Mouse (Mus musculus): ENCODE results near the gene Dcps. TPM values are rescaled to one million over a fixed set of nuclear protein-coding genes. Genes with fewer than 3 reads are reported as not detected.
A peak's percentile ranks its signal among the peaks of the same experiment; 100 is the strongest.
"Not testable (repeated sequence)": the region's sequence is repeated elsewhere in the genome, so short reads cannot be mapped to it uniquely, and the experiment has no call there.

Gene Dcps
- polyA plus RNA-seq, 1 experiment from 2014 or later = 23.7 TPM

DNA sequence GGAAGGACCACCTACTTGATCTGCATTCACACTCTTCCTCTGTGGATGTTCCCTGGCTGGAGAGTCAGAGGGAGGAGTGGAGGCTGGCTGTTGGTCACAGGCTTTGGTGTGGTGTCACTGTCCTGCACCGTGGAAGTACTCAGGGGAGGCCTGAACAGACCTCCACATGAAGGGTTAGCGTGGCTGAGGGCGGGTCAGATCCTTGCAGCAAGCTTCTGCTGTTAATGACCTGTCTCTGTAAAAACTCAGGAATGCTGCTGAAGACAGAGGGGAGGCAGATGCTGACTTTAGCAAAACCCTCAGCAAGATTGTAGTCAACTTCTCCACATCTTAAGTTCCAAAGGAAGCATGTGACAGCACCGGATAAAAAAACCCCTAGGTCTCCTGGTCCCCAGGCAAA lies 19.0 kb downstream of the Dcps start:
- DNase-seq (no peak), ATAC-seq (no peak)
- no peak overlapping the region for H3K9ac ChIP-seq (replicated peaks)

GRCm38 (mm10) chr9:35156002-35156710 lies 19.7 kb downstream of the Dcps start:
- peak overlapping the region; percentile 34; the same call in 1 of the 2 replicates for H3K27ac ChIP-seq (ENCODE audit: low read depth)
- no peaks in the 10 kb centered on the region for H3K4me1 ChIP-seq (ENCODE audit: insufficient read depth)
- ATAC-seq (no peak), DNase-seq (no peak)
- WGBS (ENCODE audit: insufficient replicate concordance) = 85% methylated on average over 5 of the region's 5 CpGs
- no peak overlapping the region for H3K4me2 ChIP-seq (ENCODE audit: low read depth, low read length)
- no peak for TF ChIP-seq CTCF (IDR thresholded peaks at IDR 0.05; ENCODE audit: low read depth)
- TF ChIP-seq EP300 (IDR thresholded peaks at IDR 0.05; ENCODE audit: low read depth) = no peak
- H3K27me3 ChIP-seq (ENCODE audit: insufficient read depth, low read length) = no peaks in the 10 kb centered on the region
- H3K9ac ChIP-seq (replicated peaks) = no peak overlapping the region
- H3K36me3 ChIP-seq (replicated peaks; ENCODE audit: insufficient read depth, low read length) = no peaks in the 10 kb centered on the region
- no peaks in the 10 kb centered on the region for H3K9me3 ChIP-seq (ENCODE audit: low read length)
- H3K4me3 ChIP-seq (ENCODE audit: low read depth, low read length) = no peak overlapping the region

More for the DNA sequence above, 19.0 kb downstream of the Dcps start:
- WGBS (ENCODE audit: insufficient replicate concordance) = 69% methylated on average over 4 of the region's 4 CpGs
- Histone ChIP-seq H3K4me2 (ENCODE audit: low read depth, low read length) (no peak overlapping the region), H3K27me3 (ENCODE audit: insufficient read depth, low read length) (no peaks in the 10 kb centered on the region), H3K4me3 (ENCODE audit: low read depth, low read length) (no peak overlapping the region), H3K9me3 (ENCODE audit: low read length) (no peaks in the 10 kb centered on the region), H3K36me3 (replicated peaks; ENCODE audit: insufficient read depth, low read length) (no peaks in the 10 kb centered on the region), H3K4me1 (ENCODE audit: insufficient read depth) (no peaks in the 10 kb centered on the region), H3K27ac (ENCODE audit: low read depth) (0 out of 2 replicates have a peak overlapping the region, but pooled peaks have one; percentile 34)
- TF ChIP-seq EP300 (IDR thresholded peaks at IDR 0.05; ENCODE audit: low read depth) (no peak), CTCF (IDR thresholded peaks at IDR 0.05; ENCODE audit: low read depth) (no peak)

DNA sequence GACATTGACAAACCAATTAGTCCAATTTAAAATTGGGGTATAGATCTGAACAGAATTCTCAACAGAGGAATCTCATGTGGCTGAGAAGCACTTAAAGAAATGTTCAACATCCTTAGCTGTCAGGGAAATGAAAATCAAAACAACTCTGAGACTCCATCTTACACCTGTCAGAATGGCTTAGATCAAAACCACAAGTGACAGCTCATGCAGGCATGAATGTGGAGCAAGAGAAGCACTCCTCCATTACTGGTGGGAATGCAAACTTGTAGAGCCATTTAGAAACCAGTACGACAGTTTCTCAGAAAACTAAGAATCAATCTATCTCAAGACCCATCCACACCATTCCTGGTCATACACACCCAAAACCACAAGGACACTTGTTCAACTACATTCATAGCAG lies 22.9 kb downstream of the Dcps start:
- TF ChIP-seq EP300 (IDR thresholded peaks at IDR 0.05; ENCODE audit: low read depth) (no peak), CTCF (IDR thresholded peaks at IDR 0.05; ENCODE audit: low read depth) (no peak)
- H3K9me3 ChIP-seq (ENCODE audit: low read length) = no peaks in the 10 kb centered on the region
- H3K27ac ChIP-seq (ENCODE audit: low read depth) = no peak overlapping the region
- no peak overlapping the region for H3K4me2 ChIP-seq (ENCODE audit: low read depth, low read length)
- no peaks in the 10 kb centered on the region for H3K36me3 ChIP-seq (replicated peaks; ENCODE audit: insufficient read depth, low read length)
- no peak overlapping the region for H3K9ac ChIP-seq (replicated peaks)
- no peak for DNase-seq
- H3K4me3 ChIP-seq (ENCODE audit: low read depth, low read length) = no peak overlapping the region
- WGBS (ENCODE audit: insufficient replicate concordance) = 79% methylated on average over 1 of the region's 1 CpGs
- no peaks in the 10 kb centered on the region for H3K4me1 ChIP-seq (ENCODE audit: insufficient read depth)
- H3K27me3 ChIP-seq (ENCODE audit: insufficient read depth, low read length) = no peaks in the 10 kb centered on the region
- ATAC-seq = no peak

GRCm38 (mm10) chr9:35148822-35149221 lies 27.0 kb downstream of the Dcps start:
- not testable (repeated sequence) for H3K4me3 ChIP-seq (ENCODE audit: low read depth, low read length); H3K9me3 ChIP-seq (ENCODE audit: low read length); H3K4me2 ChIP-seq (ENCODE audit: low read depth, low read length); ATAC-seq; H3K27ac ChIP-seq (ENCODE audit: low read depth); H3K36me3 ChIP-seq (replicated peaks; ENCODE audit: insufficient read depth, low read length); H3K9ac ChIP-seq (replicated peaks); H3K4me1 ChIP-seq (ENCODE audit: insufficient read depth); DNase-seq; H3K27me3 ChIP-seq (ENCODE audit: insufficient read depth, low read length)

- H3K4me3 ChIP-seq (ENCODE audit: low read depth, low read length); H3K9me3 ChIP-seq (ENCODE audit: low read length); H3K9ac ChIP-seq (replicated peaks); H3K4me1 ChIP-seq (ENCODE audit: insufficient read depth); DNase-seq; H3K4me2 ChIP-seq (ENCODE audit: low read depth, low read length); ATAC-seq; H3K27me3 ChIP-seq (ENCODE audit: insufficient read depth, low read length); H3K27ac ChIP-seq (ENCODE audit: low read depth); H3K36me3 ChIP-seq (replicated peaks; ENCODE audit: insufficient read depth, low read length): not testable (repeated sequence)
- WGBS (ENCODE audit: insufficient replicate concordance) = 91% methylated on average over 14 of the region's 14 CpGs
Observed at GRCm38 (mm10) chr9:35147261-35147660, 28.6 kb downstream of the Dcps start.

- WGBS (ENCODE audit: insufficient replicate concordance) = 65% methylated on average over 1 of the region's 1 CpGs
- Histone ChIP-seq H3K4me3 (ENCODE audit: low read depth, low read length) (no peak overlapping the region), H3K27me3 (ENCODE audit: insufficient read depth, low read length) (no peaks in the 10 kb centered on the region), H3K9me3 (ENCODE audit: low read length) (no peaks in the 10 kb centered on the region), H3K36me3 (replicated peaks; ENCODE audit: insufficient read depth, low read length) (peaks cover 5% of the 10 kb centered on the region; the same call in 1 of the 2 replicates), H3K9ac (replicated peaks) (no peak overlapping the region), H3K4me1 (ENCODE audit: insufficient read depth) (peaks cover 2% of the 10 kb centered on the region; the same call in 1 of the 2 replicates), H3K4me2 (ENCODE audit: low read depth, low read length) (no peak overlapping the region), H3K27ac (ENCODE audit: low read depth) (no peak overlapping the region)
- ATAC-seq (no peak), DNase-seq (no peak)
- TF ChIP-seq EP300 (IDR thresholded peaks at IDR 0.05; ENCODE audit: low read depth) (no peak), CTCF (IDR thresholded peaks at IDR 0.05; ENCODE audit: low read depth) (0 out of 2 replicates have a peak, but pooled peaks have one; percentile 3)
Observed at GRCm38 (mm10) chr9:35145829-35146228, 30.0 kb downstream of the Dcps start.
